Comparison of ENCODE assay signal across 11 mouse cellular contexts in the genomic region with DNA sequence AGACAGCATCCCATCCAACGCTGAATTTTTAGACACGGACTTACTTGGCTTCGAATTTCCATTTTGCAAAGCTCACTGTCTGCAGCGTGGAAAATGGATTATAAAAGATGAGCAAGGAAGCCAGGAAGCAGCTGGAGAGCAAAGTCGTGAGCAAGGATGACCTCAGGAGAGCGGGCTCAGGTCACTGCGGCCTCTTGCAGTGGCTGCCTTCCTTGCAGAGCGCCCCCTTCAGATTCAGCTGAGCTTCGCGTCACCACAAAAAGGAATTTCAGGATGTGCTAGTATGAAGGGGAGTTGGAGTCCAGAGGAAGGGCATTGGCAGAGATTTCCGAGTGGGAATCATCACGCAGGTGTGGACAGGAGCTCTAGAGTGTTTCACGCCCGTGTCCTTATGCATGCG.
DNase-seq lines count a peak whose midpoint lies in the region; TF ChIP-seq lines count a peak whose summit lies in the region.
"Had no signal": no experiment of that assay in that cellular context is flagged by ENCODE, and none has a peak within 500 bp of the region (broad histone marks: within the 10 kb centered on the region; RNA-seq: fewer than 3 reads in every experiment).

No protein-coding gene starts in this region.

- peak; percentile 55 for TF ChIP-seq CTCF in E14TG2a.4 (conservative IDR thresholded peaks at IDR 0.05; ENCODE audit: low read length)

- no peaks in the 10 kb centered on the region for H3K9me3 ChIP-seq in E14TG2a.4 (ENCODE audit: low read length)
- H3K9me3 ChIP-seq: limb, embryonic 12.5 days had no signal

- H3K36me3 ChIP-seq in E14TG2a.4 (ENCODE audit: insufficient read depth, low read length) = no peaks in the 10 kb centered on the region
- H3K36me3 ChIP-seq: limb, embryonic 12.5 days had no signal

- peak; percentile 38 to 55 for DNase-seq in cerebellum, postnatal 10 days
- DNase-seq in cerebellum, adult 9-11 months = no peak
- peak; percentile 45 to 61 for DNase-seq in kidney, postnatal 4 days
- DNase-seq in kidney, adult 9 months = no peak
- DNase-seq in brain, adult 2 months (ENCODE audit: low read depth, low spot score) = peak; percentile 50
- no peak for DNase-seq in frontal cortex, postnatal 36 days (ENCODE audit: low spot score in 2 of 2)
- DNase-seq in thymus, postnatal 14 days = no peak
- DNase-seq: B cell, adult 2 months; gastrocnemius, postnatal 14 days had no signal

- peaks cover 15% of the 10 kb centered on the region for H3K27me3 ChIP-seq in E14TG2a.4 (ENCODE audit: insufficient read depth, low read length)
- H3K27me3 ChIP-seq: limb, embryonic 12.5 days had no signal

- H3K4me3 ChIP-seq in E14TG2a.4 (replicated peaks; ENCODE audit: low read length) = no peak overlapping the region
- H3K4me3 ChIP-seq: limb, embryonic 12.5 days had no signal

- peaks cover 13% of the 10 kb centered on the region for H3K4me1 ChIP-seq in E14TG2a.4 (replicated peaks; ENCODE audit: low read depth, low read length)
- H3K4me1 ChIP-seq: limb, embryonic 12.5 days had no signal

Comparison
In these comparisons a context has a peak if more than half of its experiments do, and no peak if none do; other contexts are left out.
1. DNase-seq: peak in cerebellum, postnatal 10 days (2 of 2), kidney, postnatal 4 days (2 of 2) and brain, adult 2 months (single experiment); none in cerebellum, adult 9-11 months (single experiment), kidney, adult 9 months (single experiment), frontal cortex, postnatal 36 days (0 of 2) and thymus, postnatal 14 days (single experiment).